Mouse (Mus musculus): ENCODE data around the gene Kcnmb4.

GRCm38 (mm10) chr10:116386391-116386885 lies 87.2 kb downstream of the Kcnmb4 start:
- TF ChIP-seq CTCF (IDR thresholded peaks at IDR 0.05; ENCODE audit: extremely low read depth, insufficient read depth, low read length), result no peak
- no peak for TF ChIP-seq POLR2A (IDR thresholded peaks at IDR 0.05; ENCODE audit: extremely low read depth, insufficient read depth, low read length)
